Mouse (Mus musculus) liver, adult 2 months (tissue): ENCODE measurements at regions not wholly inside any gene's neighbourhood (a gene's known extent, or its start where the extent isn't known, plus 50 kb on each side); places are given as distances from the start of the nearest gene placed in this dataset.

Source experiments
- DNase-seq: peaks from one replicate; pipeline ENCODE4 v3.0.0-alpha.2; 2011; ENCODE audit warnings: low read depth, low spot score; ENCODE audit errors: extremely low read depth
- H3K27ac ChIP-seq: fragments of 200-500 bp; replicated peaks from 2 replicates; pipeline ENCODE4 v1.5.1; 2012; ENCODE audit warnings: low read depth, mild to moderate bottlenecking, control low read depth, inconsistent platforms, low read length; ENCODE audit not compliant: insufficient read depth
- H3K27me3 ChIP-seq: fragments of 200-500 bp; 2 replicates; pipeline ENCODE4 v1.6.1; 2012; ENCODE audit warnings: mild to moderate bottlenecking, moderate library complexity, low read length, inconsistent platforms; ENCODE audit not compliant: control insufficient read depth, insufficient read depth
- H3K36me3 ChIP-seq: fragments of 200-500 bp; 2 replicates; pipeline ENCODE4 v1.6.1; 2012; ENCODE audit warnings: low read length, inconsistent platforms; ENCODE audit not compliant: control insufficient read depth, insufficient read depth
- H3K4me1 ChIP-seq: fragments of 200-500 bp; 2 replicates; pipeline ENCODE4 v1.6.1; 2011; ENCODE audit warnings: low read length; ENCODE audit not compliant: control insufficient read depth, insufficient read depth
- H3K4me3 ChIP-seq: fragments of 200-500 bp; 2 replicates; pipeline ENCODE4 v1.5.1; 2011; ENCODE audit warnings: low read depth, mild to moderate bottlenecking, control low read depth, low read length, moderate library complexity; ENCODE audit not compliant: insufficient read depth
- H3K79me2 ChIP-seq: fragments of 200-500 bp; 2 replicates; pipeline ENCODE4 v1.6.1; 2012; ENCODE audit warnings: inconsistent platforms, mild to moderate bottlenecking, low read length, moderate library complexity; ENCODE audit not compliant: control insufficient read depth, insufficient read depth
- H3K9ac ChIP-seq: fragments of 200-500 bp; 2 replicates; pipeline ENCODE4 v1.6.1; 2012; ENCODE audit warnings: low read depth, mild to moderate bottlenecking, control low read depth, inconsistent platforms, low read length
- CTCF ChIP-seq: fragments of 200-500 bp; IDR thresholded peaks from 2 replicates; pipeline ENCODE4 v1.5.1; 2011; ENCODE audit warnings: low read depth, low read length, control low read depth
- POLR2A ChIP-seq: fragments of 200-500 bp; IDR thresholded peaks from 2 replicates; pipeline ENCODE4 v1.6.1; 2011; ENCODE audit warnings: low read length, control low read depth; ENCODE audit not compliant: insufficient read depth; ENCODE audit errors: extremely low read depth
- WGBS: fragments of 180-500 bp; shearing (Covaris S2); methylation state at CpG from one replicate; pipeline ENCODE4 v1.1.7; 2018; 5-methylcytosine and 5-hydroxymethylcytosine counted together

DNA sequence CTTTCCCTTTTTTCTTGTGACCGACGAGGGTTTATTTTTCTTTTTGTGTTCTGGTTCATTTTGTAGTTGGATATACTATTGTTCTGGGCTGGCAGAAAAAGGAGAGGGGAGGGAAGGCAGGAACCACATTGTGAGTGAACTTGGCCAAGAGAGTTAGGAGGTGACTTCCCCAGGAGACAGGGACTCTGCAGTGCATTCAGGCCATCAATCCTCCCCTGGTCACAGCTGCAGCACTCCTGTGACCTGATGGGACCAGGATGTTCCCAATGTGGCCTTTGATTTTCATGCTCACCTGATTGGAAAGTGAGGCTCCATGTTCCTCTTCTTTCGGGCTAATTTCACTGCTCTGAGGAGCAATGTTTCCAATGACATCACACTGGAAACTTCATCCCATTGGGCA, 188.2 kb upstream of the Irx3 start:
- TF ChIP-seq POLR2A (no peak), CTCF (no peak)
- Histone ChIP-seq H3K27ac (no peak overlapping the region), H3K79me2 (no peaks in the 10 kb centered on the region), H3K4me3 (no peak overlapping the region), H3K4me1 (no peaks in the 10 kb centered on the region), H3K9ac (no peak overlapping the region), H3K36me3 (no peaks in the 10 kb centered on the region), H3K27me3 (no peaks in the 10 kb centered on the region)
- DNase-seq = no peak
- 60% methylated on average over 3 of the region's 3 CpGs for WGBS

- 65% methylated on average over 11 of the region's 11 CpGs for WGBS
- H3K4me1 ChIP-seq = no peaks in the 10 kb centered on the region
- H3K27ac ChIP-seq = no peak overlapping the region
- no peaks in the 10 kb centered on the region for H3K27me3 ChIP-seq
- H3K4me3 ChIP-seq = no peak overlapping the region
- TF ChIP-seq CTCF (no peak), POLR2A (no peak)
- H3K36me3 ChIP-seq = no peaks in the 10 kb centered on the region
- H3K79me2 ChIP-seq = no peaks in the 10 kb centered on the region
- no peak for DNase-seq
- no peak overlapping the region for H3K9ac ChIP-seq
These were observed 187.2 kb upstream of the Irx3 start for GRCm38 (mm10) chr8:91988866-91989633.

DNA sequence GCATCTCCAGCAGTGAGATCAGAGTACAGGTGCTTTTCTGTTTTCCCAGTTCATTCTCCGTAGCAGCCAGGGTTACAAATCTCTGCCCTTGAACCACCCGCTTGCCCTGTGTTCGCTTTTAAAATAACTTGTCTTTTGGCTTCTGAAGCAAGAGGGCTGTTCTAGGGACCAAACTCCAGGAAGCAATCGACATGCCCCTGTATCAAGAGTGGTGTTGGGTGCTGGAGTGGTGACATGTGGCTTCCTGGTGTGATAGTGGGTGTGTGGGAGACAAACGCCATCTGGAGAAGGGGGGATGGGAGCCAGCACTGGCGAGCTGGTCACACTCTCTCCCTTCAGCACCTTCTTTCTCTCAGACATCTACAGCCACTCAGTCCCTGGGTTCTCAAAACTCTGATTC, 186.0 kb upstream of the Irx3 start:
- peak; percentile 69 for DNase-seq
- no peak overlapping the region for H3K4me3 ChIP-seq
- WGBS = 23% methylated on average over 6 of the region's 6 CpGs

GRCm38 (mm10) chr8:91983171-91983570, 181.3 kb upstream of the Irx3 start:
- no peak overlapping the region for H3K27ac ChIP-seq
- H3K4me1 ChIP-seq = no peaks in the 10 kb centered on the region
- no peaks in the 10 kb centered on the region for H3K27me3 ChIP-seq
- no peaks in the 10 kb centered on the region for H3K79me2 ChIP-seq
- DNase-seq = no peak
- H3K36me3 ChIP-seq = no peaks in the 10 kb centered on the region
- TF ChIP-seq CTCF (no peak), POLR2A (no peak)
- H3K4me3 ChIP-seq = no peak overlapping the region
- no peak overlapping the region for H3K9ac ChIP-seq
- 83% methylated on average over 2 of the region's 2 CpGs for WGBS

More for the DNA sequence above, 186.0 kb upstream of the Irx3 start:
- Histone ChIP-seq H3K9ac (no peak overlapping the region), H3K36me3 (no peaks in the 10 kb centered on the region), H3K27ac (no peak overlapping the region), H3K79me2 (no peaks in the 10 kb centered on the region), H3K27me3 (no peaks in the 10 kb centered on the region), H3K4me1 (no peaks in the 10 kb centered on the region)
- TF ChIP-seq CTCF (no peak), POLR2A (no peak)

DNA sequence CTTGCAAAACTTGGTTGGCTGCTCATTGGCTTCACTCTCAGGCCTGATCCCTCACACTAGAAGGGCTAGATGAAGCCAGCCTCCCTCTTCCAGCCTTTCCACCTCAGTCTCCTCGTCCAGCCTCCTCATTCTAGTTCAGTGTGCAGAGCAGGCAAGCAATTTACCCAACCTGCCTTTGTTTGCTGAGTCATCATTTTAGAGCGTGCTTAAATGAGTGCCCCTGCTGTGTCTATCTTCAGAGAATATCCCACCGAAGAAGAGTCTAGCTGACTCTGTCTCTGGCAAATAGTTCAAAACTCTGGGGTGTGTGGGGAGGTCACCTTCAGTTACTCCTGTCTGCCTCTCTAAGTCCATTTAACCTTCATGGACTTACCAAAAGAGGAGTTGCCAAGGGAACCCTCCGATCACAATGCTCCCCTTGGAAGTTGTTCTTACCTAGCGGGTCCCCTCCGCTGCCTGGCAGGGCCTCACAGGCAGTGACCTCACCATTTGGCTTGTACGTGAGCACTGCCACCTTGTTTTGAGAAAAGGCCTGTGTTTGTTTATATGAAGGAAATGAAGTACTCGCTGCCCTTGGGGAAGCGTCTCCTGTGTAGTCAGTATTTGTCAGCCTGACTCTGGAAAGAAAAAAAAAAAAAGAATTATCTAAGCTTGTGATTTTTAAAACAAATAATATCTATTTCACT, 175.2 kb upstream of the Irx3 start:
- Histone ChIP-seq H3K27me3 (no peaks in the 10 kb centered on the region), H3K9ac (no peak overlapping the region), H3K36me3 (no peaks in the 10 kb centered on the region), H3K4me1 (no peaks in the 10 kb centered on the region), H3K4me3 (no peak overlapping the region), H3K27ac (no peak overlapping the region), H3K79me2 (no peaks in the 10 kb centered on the region)
- 74% methylated on average over 9 of the region's 9 CpGs for WGBS
- DNase-seq = no peak
- TF ChIP-seq CTCF = no peak
- no peak for TF ChIP-seq POLR2A

- H3K36me3 ChIP-seq = no peaks in the 10 kb centered on the region
- WGBS = 86% methylated on average over 2 of the region's 2 CpGs
- TF ChIP-seq CTCF = no peak
- TF ChIP-seq POLR2A = no peak
- no peak overlapping the region for H3K4me3 ChIP-seq
- no peak overlapping the region for H3K9ac ChIP-seq
- no peak for DNase-seq
- no peak overlapping the region for H3K27ac ChIP-seq
- H3K27me3 ChIP-seq = no peaks in the 10 kb centered on the region
- peaks cover 3% of the 10 kb centered on the region for H3K4me1 ChIP-seq
- H3K79me2 ChIP-seq = no peaks in the 10 kb centered on the region
These were observed 173.6 kb upstream of the Irx3 start for GRCm38 (mm10) chr8:91975460-91975859.
